Mouse (Mus musculus) limb, embryonic 13.5 days (tissue): Measurements from ENCODE around the gene Neurod2. TPM values are rescaled to one million over a fixed set of nuclear protein-coding genes. Genes with fewer than 3 reads are reported as not detected.

Source experiments
- ATAC-seq: fragments of 200-750 bp; cut with Nextera tagmentation; 2 replicates; pipeline ENCODE4 v1.8.0; 2017; ENCODE audit warnings: low read depth, moderate number of reproducible peaks, moderate TSS enrichment; ENCODE audit not compliant: low FRiP score
- H3K27ac ChIP-seq: fragments of 300-500 bp; sonication (generic); 2 replicates; pipeline ENCODE4 v1.5.1; 2015; ENCODE audit warnings: inconsistent platforms, mild to moderate bottlenecking, moderate library complexity
- H3K27me3 ChIP-seq: fragments of 300-500 bp; sonication (generic); 2 replicates; pipeline ENCODE4 v1.6.1; 2015; ENCODE audit warnings: mild to moderate bottlenecking, inconsistent platforms
- H3K36me3 ChIP-seq: fragments of 300-500 bp; sonication (generic); 2 replicates; pipeline ENCODE4 v1.6.1; 2015; ENCODE audit warnings: inconsistent platforms, mild to moderate bottlenecking, moderate library complexity
- H3K4me1 ChIP-seq: fragments of 300-500 bp; sonication (generic); 2 replicates; pipeline ENCODE4 v1.6.1; 2015; ENCODE audit warnings: inconsistent platforms
- H3K4me2 ChIP-seq: fragments of 300-500 bp; sonication (generic); replicated peaks from 2 replicates; pipeline ENCODE4 v1.6.1; 2015; ENCODE audit warnings: inconsistent platforms, mild to moderate bottlenecking, moderate library complexity
- H3K4me3 ChIP-seq: fragments of 300-500 bp; sonication (generic); 2 replicates; pipeline ENCODE4 v1.5.1; 2015; ENCODE audit warnings: moderate library complexity, mild to moderate bottlenecking, inconsistent platforms
- H3K9ac ChIP-seq: fragments of 300-500 bp; sonication (generic); 2 replicates; pipeline ENCODE4 v1.6.1; 2015; ENCODE audit warnings: mild to moderate bottlenecking, inconsistent platforms
- H3K9me3 ChIP-seq: fragments of 300-500 bp; sonication (generic); 2 replicates; pipeline ENCODE4 v1.6.1; 2016; ENCODE audit warnings: inconsistent platforms
- WGBS: fragments of 180-500 bp; shearing (Covaris S2); methylation state at CpG from one replicate; pipeline ENCODE4 v1.1.7; 2015; 5-methylcytosine and 5-hydroxymethylcytosine counted together
- polyA plus RNA-seq: library from polyadenylated mRNA; unstranded; fragments of >200 nt; fragmentation: Nextera tagmentation; extraction: Ambion mirVana; gene quantifications from 2 replicates; pipeline ENCODE4 v1.2.1, GENCODE M21; 2015

The Neurod2 gene
- polyA plus RNA-seq, 1 experiment from 2014 or later: not detected

DNA sequence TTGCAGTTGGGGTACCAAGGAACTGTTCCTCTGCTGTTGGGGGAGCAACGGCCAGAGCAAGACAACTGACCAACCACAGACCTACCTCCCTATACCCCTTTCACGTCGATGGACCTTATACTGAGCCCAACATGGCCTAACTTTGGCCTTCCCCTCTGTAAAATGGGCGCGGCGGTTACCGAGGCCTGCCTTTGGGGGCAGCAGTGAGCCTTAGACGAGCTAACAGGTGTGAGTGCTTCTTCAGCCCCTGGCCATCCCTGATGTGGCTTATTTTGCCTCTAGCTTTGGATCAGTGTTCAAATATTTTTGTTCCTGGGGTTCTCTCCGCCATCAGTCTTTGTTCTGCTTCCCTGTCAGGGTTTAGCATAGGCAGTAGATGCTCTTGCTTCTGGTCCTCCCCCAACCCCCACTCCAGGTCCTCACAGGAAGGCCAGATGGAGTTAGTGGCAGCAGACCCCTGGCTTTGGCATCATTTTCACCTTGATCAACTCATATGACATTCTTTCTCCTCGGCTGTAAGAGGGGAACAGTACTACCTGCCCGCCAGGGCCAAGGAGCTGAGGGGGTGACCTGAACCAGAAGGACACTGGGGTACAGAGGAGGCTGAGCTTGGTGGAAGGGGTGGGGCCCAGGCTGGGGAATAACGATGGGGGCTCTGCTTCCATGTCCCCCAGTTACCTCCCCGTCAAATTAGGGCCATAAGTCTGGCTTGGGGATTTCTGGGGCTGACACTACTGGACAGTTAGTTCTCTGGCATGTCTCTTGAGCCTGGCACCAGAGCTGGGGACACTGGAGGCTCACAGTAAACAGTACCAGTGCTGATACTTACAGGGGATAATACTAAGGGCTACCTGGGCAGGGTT lies 7.0 kb upstream of the Neurod2 start:
- peaks cover 99% of the 10 kb centered on the region for H3K27me3 ChIP-seq
- peaks cover 27% of the 10 kb centered on the region for H3K4me1 ChIP-seq
- no peak overlapping the region for H3K9ac ChIP-seq
- H3K4me2 ChIP-seq: no peak overlapping the region
- ATAC-seq: no peak
- H3K36me3 ChIP-seq: no peaks in the 10 kb centered on the region
- 21% methylated on average over 13 of the region's 13 CpGs for WGBS
- no peak overlapping the region for H3K4me3 ChIP-seq
- H3K27ac ChIP-seq: no peak overlapping the region
- H3K9me3 ChIP-seq: no peaks in the 10 kb centered on the region

- Histone ChIP-seq H3K36me3 (no peaks in the 10 kb centered on the region), H3K27me3 (peaks cover 100% of the 10 kb centered on the region), H3K4me1 (peaks cover 27% of the 10 kb centered on the region), H3K4me3 (no peak overlapping the region), H3K9ac (no peak overlapping the region), H3K27ac (no peak overlapping the region), H3K9me3 (no peaks in the 10 kb centered on the region), H3K4me2 (no peak overlapping the region)
- no peak for ATAC-seq
- WGBS: 6% methylated on average over 9 of the region's 9 CpGs
Observed at GRCm38 (mm10) chr11:98335250-98335649, 5.8 kb upstream of the Neurod2 start.

DNA sequence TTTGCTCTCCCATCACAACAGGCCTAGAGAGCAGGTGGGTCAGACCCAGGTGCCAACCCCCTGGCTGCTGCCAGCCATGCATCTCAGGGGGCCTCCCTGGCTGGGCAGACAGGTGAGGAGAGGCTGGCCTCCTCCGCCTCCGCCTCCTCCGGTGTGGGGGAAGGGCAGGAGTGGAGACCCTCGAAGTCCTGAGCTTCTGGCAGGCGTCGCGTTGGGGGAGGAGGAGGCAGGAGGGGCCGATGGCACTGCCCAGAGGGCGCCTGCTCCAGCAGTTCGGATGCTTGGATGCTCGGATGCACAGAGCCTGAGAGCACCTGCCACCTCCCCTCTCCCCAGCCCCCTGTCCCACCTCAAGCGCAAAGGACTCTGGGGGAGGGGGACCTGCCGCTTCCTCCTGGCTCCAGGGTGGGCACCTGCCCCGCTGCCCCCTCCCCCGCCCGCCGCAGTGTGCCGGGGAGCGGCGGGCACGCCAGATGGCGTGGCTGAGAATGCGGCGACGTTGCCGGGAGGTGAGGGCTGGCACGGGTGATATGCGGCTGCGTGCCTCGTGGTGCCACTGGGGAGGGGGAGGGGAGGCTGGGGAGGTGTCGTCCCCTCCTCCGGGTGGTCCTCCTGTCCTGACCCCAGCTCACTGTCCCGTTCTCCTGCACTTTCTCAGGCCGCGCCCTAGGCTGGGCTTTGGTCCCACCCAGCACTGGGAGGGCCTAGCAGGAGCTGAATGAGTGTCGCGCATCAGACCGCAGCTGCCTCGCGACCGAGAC lies 4.7 kb upstream of the Neurod2 start:
- no peaks in the 10 kb centered on the region for H3K9me3 ChIP-seq
- peak overlapping the region; percentile 44; the same call in 1 of the 2 replicates for H3K4me2 ChIP-seq
- H3K4me1 ChIP-seq: peaks cover 17% of the 10 kb centered on the region
- no peaks in the 10 kb centered on the region for H3K36me3 ChIP-seq
- no peak overlapping the region for H3K27ac ChIP-seq
- under 1% methylated on average over 40 of the region's 41 CpGs for WGBS
- no peak for ATAC-seq
- H3K27me3 ChIP-seq: peaks cover 100% of the 10 kb centered on the region
- H3K9ac ChIP-seq: no peak overlapping the region
- peak overlapping the region; percentile 25 for H3K4me3 ChIP-seq

- Histone ChIP-seq H3K4me2 (no peak overlapping the region), H3K27me3 (peaks cover 100% of the 10 kb centered on the region), H3K9me3 (no peaks in the 10 kb centered on the region), H3K4me1 (peaks cover 15% of the 10 kb centered on the region), H3K9ac (no peak overlapping the region), H3K27ac (no peak overlapping the region), H3K36me3 (no peaks in the 10 kb centered on the region), H3K4me3 (no peak overlapping the region)
- WGBS: 72% methylated on average over 10 of the region's 10 CpGs
- no peak for ATAC-seq
Observed at GRCm38 (mm10) chr11:98333263-98333696, 3.8 kb upstream of the Neurod2 start.

- peaks cover 18% of the 10 kb centered on the region for H3K4me1 ChIP-seq
- no peak overlapping the region for H3K4me2 ChIP-seq
- no peaks in the 10 kb centered on the region for H3K36me3 ChIP-seq
- H3K27me3 ChIP-seq: peaks cover 100% of the 10 kb centered on the region
- no peak overlapping the region for H3K9ac ChIP-seq
- no peaks in the 10 kb centered on the region for H3K9me3 ChIP-seq
- ATAC-seq: no peak
- 73% methylated on average over 4 of the region's 4 CpGs for WGBS
- no peak overlapping the region for H3K27ac ChIP-seq
- no peak overlapping the region for H3K4me3 ChIP-seq
Observed at GRCm38 (mm10) chr11:98332841-98333240, 3.4 kb upstream of the Neurod2 start.

- H3K4me2 ChIP-seq: no peak overlapping the region
- H3K36me3 ChIP-seq: no peaks in the 10 kb centered on the region
- ATAC-seq: no peak
- H3K4me3 ChIP-seq: no peak overlapping the region
- H3K9me3 ChIP-seq: no peaks in the 10 kb centered on the region
- no peak overlapping the region for H3K27ac ChIP-seq
- peaks cover 100% of the 10 kb centered on the region for H3K27me3 ChIP-seq
- H3K4me1 ChIP-seq: peaks cover 25% of the 10 kb centered on the region
- 79% methylated on average over 3 of the region's 3 CpGs for WGBS
- no peak overlapping the region for H3K9ac ChIP-seq
Observed at GRCm38 (mm10) chr11:98332186-98332585, 2.7 kb upstream of the Neurod2 start.

GRCm38 (mm10) chr11:98331401-98331800 lies 2.0 kb upstream of the Neurod2 start:
- Histone ChIP-seq H3K9ac (no peak overlapping the region), H3K27ac (no peak overlapping the region), H3K4me3 (no peak overlapping the region), H3K9me3 (no peaks in the 10 kb centered on the region), H3K4me2 (no peak overlapping the region), H3K4me1 (peaks cover 31% of the 10 kb centered on the region), H3K36me3 (no peaks in the 10 kb centered on the region), H3K27me3 (peaks cover 100% of the 10 kb centered on the region)
- no peak for ATAC-seq
- WGBS: 18% methylated on average over 1 of the region's 1 CpGs

GRCm38 (mm10) chr11:98330745-98331204 lies 1.3 kb upstream of the Neurod2 start:
- Histone ChIP-seq H3K27me3 (peaks cover 100% of the 10 kb centered on the region), H3K36me3 (no peaks in the 10 kb centered on the region), H3K4me3 (no peak overlapping the region), H3K9me3 (no peaks in the 10 kb centered on the region), H3K9ac (no peak overlapping the region), H3K27ac (no peak overlapping the region), H3K4me1 (peaks cover 31% of the 10 kb centered on the region), H3K4me2 (no peak overlapping the region)
- no peak for ATAC-seq
- 37% methylated on average over 2 of the region's 2 CpGs for WGBS

- Histone ChIP-seq H3K36me3 (no peaks in the 10 kb centered on the region), H3K27me3 (peaks cover 100% of the 10 kb centered on the region), H3K27ac (no peak overlapping the region), H3K4me2 (no peak overlapping the region), H3K4me3 (no peak overlapping the region), H3K4me1 (peaks cover 31% of the 10 kb centered on the region), H3K9ac (no peak overlapping the region), H3K9me3 (no peaks in the 10 kb centered on the region)
- 36% methylated on average over 9 of the region's 9 CpGs for WGBS
- no peak for ATAC-seq
Observed at GRCm38 (mm10) chr11:98329960-98330744, 704 bp upstream of the Neurod2 start.

DNA sequence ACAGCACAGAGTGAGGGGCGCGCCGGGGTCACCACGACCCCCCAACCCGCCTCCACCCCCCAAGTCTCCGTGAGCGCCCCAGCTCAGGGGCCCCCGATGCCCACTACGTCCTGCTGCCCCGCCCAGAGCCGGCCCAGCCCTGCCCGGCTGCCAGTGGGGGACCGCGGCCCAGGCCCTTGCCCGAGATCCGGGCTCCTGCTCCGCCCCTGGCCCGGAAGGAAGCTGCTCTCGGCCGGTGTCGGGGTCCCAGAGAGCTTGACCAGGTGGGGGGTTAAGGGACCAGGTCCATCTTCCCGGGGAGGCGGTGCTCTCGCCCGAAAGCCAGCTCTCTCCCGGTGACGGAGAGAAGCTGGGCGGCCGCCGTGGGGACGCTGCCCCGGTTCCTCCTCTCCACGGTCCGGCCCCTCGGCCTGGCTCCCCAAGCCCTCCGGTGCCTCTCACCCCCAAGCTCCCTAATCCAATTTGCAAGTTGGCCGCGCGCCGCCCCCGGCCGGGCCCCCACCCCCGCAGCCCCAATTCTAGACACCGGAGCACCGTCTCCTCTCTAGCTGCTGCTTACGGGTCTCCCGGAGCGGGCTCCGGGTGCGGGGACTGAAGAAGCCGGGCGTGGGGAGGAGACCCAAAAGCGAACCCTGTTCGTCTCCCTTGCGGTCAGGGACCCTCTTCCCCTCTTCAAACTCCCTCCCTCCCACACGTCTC lies 928 bp downstream of the Neurod2 start:
- H3K36me3 ChIP-seq: no peaks in the 10 kb centered on the region
- H3K9ac ChIP-seq: no peak overlapping the region
- peaks cover 22% of the 10 kb centered on the region for H3K4me1 ChIP-seq
- peak overlapping the region; percentile 30 for H3K4me3 ChIP-seq
- H3K27me3 ChIP-seq: peaks cover 100% of the 10 kb centered on the region
- no peak overlapping the region for H3K27ac ChIP-seq
- no peak for ATAC-seq
- H3K4me2 ChIP-seq: peak overlapping the region; percentile 50
- H3K9me3 ChIP-seq: no peaks in the 10 kb centered on the region
- under 1% methylated on average over 51 of the region's 56 CpGs for WGBS

DNA sequence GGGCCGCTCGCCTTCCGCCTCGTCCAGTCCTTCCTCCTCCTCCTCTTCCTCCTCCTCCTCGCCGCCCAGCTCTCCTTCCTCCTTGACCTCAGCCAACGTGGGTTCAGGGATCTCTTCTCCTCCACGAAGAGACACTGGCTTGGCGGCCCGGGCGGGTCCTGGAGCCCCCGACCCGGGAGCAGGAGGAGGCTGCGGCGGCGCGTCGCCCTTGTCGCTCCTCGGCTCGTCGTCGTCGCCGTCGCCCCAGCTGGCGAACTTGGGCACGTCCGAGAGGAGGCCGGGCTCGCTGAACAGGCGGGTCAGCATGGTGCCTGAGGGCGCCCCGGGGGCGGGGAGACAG lies 1.4 kb downstream of the Neurod2 start:
- H3K27me3 ChIP-seq: peaks cover 100% of the 10 kb centered on the region
- H3K9ac ChIP-seq: no peak overlapping the region
- WGBS: under 1% methylated on average over 35 of the region's 35 CpGs
- H3K36me3 ChIP-seq: no peaks in the 10 kb centered on the region
- no peak overlapping the region for H3K27ac ChIP-seq
- H3K4me3 ChIP-seq: peak overlapping the region; percentile 30
- no peaks in the 10 kb centered on the region for H3K9me3 ChIP-seq
- peaks cover 22% of the 10 kb centered on the region for H3K4me1 ChIP-seq
- ATAC-seq: no peak
- H3K4me2 ChIP-seq: peak overlapping the region; percentile 50
